Mouse (Mus musculus) liver, embryonic 15.5 days (tissue): ENCODE results near the gene Mrtfa. TPM values are rescaled to one million over a fixed set of nuclear protein-coding genes. Genes with fewer than 3 reads are reported as not detected.

Source experiments
- ATAC-seq: fragments of 200-750 bp; cut with Nextera tagmentation; 2 replicates; pipeline ENCODE4 v1.8.0; 2017; ENCODE audit warnings: moderate number of reproducible peaks, mild to moderate bottlenecking, moderate library complexity; ENCODE audit not compliant: insufficient read depth
- H3K27ac ChIP-seq: fragments of 300-500 bp; sonication (generic); replicated peaks from 2 replicates; pipeline ENCODE4 v1.5.1; 2015; ENCODE audit warnings: mild to moderate bottlenecking, inconsistent platforms
- H3K27me3 ChIP-seq: fragments of 300-500 bp; sonication (generic); 2 replicates; pipeline ENCODE4 v1.6.1; 2015; ENCODE audit warnings: mild to moderate bottlenecking, inconsistent platforms
- H3K36me3 ChIP-seq: fragments of 300-500 bp; sonication (generic); replicated peaks from 2 replicates; pipeline ENCODE4 v1.6.1; 2015; ENCODE audit warnings: moderate library complexity, mild to moderate bottlenecking, inconsistent platforms
- H3K4me1 ChIP-seq: fragments of 300-500 bp; sonication (generic); replicated peaks from 2 replicates; pipeline ENCODE4 v1.6.1; 2015; ENCODE audit warnings: inconsistent platforms
- H3K4me2 ChIP-seq: fragments of 300-500 bp; sonication (generic); 2 replicates; pipeline ENCODE4 v1.6.1; 2015; ENCODE audit warnings: moderate library complexity, mild to moderate bottlenecking, inconsistent platforms
- H3K4me3 ChIP-seq: fragments of 300-500 bp; sonication (generic); replicated peaks from 2 replicates; pipeline ENCODE4 v1.5.1; 2015; ENCODE audit warnings: mild to moderate bottlenecking, inconsistent platforms
- H3K9ac ChIP-seq: fragments of 300-500 bp; sonication (generic); 2 replicates; pipeline ENCODE4 v1.6.1; 2015; ENCODE audit warnings: moderate library complexity, mild to moderate bottlenecking, inconsistent platforms
- H3K9me3 ChIP-seq: fragments of 300-500 bp; sonication (generic); replicated peaks from 2 replicates; pipeline ENCODE4 v1.6.1; 2016; ENCODE audit warnings: inconsistent platforms
- WGBS: fragments of 180-500 bp; shearing (Covaris S2); methylation state at CpG from one replicate; pipeline ENCODE4 v1.1.7; 2015; ENCODE audit warnings: mixed read lengths; ENCODE audit not compliant: insufficient replicate concordance; 5-methylcytosine and 5-hydroxymethylcytosine counted together
- polyA plus RNA-seq: library from polyadenylated mRNA; unstranded; fragments of >200 nt; fragmentation: Nextera tagmentation; extraction: Ambion mirVana; gene quantifications from 2 replicates; pipeline ENCODE4 v1.2.1, GENCODE M21; 2015

Mrtfa gene
- polyA plus RNA-seq, 1 experiment from 2014 or later: 5.9 TPM

DNA sequence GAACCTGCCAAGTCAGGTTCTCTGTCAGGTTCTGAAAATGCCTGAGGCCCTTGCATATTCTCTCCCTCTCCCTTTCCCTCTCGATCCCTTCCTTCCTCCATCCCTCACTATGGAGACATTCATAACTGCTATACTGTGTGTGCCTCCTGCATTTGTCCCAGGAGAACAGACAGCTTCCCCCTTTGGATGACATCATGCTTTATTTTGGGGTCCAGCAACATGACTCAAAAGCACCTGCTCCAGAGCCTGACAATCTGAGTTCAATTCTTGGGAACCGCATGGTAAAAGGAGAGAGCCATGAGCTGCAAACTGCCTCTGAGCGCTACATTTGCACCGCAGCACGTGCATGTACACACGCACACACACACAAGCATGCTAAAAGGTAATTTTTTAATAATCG is 12.7 kb downstream of the Mrtfa start:
- WGBS: 77% methylated on average over 7 of the region's 7 CpGs
- H3K36me3 ChIP-seq: no peaks in the 10 kb centered on the region
- no peak overlapping the region for H3K4me3 ChIP-seq
- H3K9me3 ChIP-seq: no peaks in the 10 kb centered on the region
- no peaks in the 10 kb centered on the region for H3K27me3 ChIP-seq
- H3K9ac ChIP-seq: no peak overlapping the region
- ATAC-seq: no peak
- no peak overlapping the region for H3K4me2 ChIP-seq
- H3K4me1 ChIP-seq: peaks cover 8% of the 10 kb centered on the region; the same call in 1 of the 2 replicates
- no peak overlapping the region for H3K27ac ChIP-seq

DNA sequence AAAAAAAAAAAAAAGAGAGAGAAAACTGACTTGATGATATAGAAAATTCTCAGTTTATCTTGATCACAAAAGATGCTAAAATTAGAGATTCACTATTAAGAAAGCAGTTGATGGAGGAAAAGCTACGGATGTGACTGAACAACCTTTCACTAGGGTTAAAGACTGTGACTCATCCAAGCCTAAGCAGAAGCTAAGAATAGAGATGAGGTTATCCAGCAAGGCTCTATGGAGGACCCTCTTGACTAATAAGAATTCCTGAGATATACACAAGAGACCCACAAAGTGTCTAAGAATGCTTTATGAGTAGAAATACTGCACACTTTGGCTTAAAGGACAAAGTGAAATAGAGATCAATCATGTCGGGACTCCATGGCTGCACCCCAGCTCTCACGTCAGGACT is 14.9 kb downstream of the Mrtfa start:
- H3K4me1 ChIP-seq: peaks cover 6% of the 10 kb centered on the region; the same call in 1 of the 2 replicates
- no peak overlapping the region for H3K27ac ChIP-seq
- 79% methylated on average over 3 of the region's 3 CpGs for whole genome bisulfite sequencing

DNA sequence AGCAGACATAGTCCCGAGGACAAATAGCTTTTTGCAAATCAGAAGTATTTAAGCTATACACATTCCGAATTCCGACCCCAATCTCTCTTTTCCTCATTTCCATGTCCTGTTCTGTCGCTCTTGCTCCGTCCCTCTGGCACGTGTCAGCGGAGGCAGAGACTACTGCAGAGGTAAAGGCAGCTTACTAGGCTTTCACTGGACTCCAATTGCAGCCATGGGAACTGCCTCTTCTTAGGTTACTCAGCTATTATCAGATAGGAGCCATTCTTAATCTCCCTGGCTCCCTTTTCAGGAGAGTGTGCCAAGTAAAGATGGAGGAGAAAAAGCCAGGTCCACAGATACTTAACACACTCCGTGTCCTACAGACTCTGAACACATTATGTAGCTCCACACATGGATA is 18.3 kb downstream of the Mrtfa start:
- H3K9me3 ChIP-seq: no peaks in the 10 kb centered on the region
- WGBS: 70% methylated on average over 8 of the region's 8 CpGs
- H3K4me2 ChIP-seq: no peak overlapping the region
- no peaks in the 10 kb centered on the region for H3K36me3 ChIP-seq
- H3K9ac ChIP-seq: no peak overlapping the region
- no peak for ATAC-seq
- H3K27ac ChIP-seq: no peak overlapping the region
- H3K4me1 ChIP-seq: no peaks in the 10 kb centered on the region
- H3K27me3 ChIP-seq: no peaks in the 10 kb centered on the region
- no peak overlapping the region for H3K4me3 ChIP-seq

More for the DNA sequence above, 14.9 kb downstream of the Mrtfa start:
- Histone ChIP-seq H3K4me2 (no peak overlapping the region), H3K9me3 (no peaks in the 10 kb centered on the region), H3K9ac (no peak overlapping the region), H3K27me3 (no peaks in the 10 kb centered on the region), H3K4me3 (no peak overlapping the region), H3K36me3 (no peaks in the 10 kb centered on the region)
- ATAC-seq: no peak

DNA sequence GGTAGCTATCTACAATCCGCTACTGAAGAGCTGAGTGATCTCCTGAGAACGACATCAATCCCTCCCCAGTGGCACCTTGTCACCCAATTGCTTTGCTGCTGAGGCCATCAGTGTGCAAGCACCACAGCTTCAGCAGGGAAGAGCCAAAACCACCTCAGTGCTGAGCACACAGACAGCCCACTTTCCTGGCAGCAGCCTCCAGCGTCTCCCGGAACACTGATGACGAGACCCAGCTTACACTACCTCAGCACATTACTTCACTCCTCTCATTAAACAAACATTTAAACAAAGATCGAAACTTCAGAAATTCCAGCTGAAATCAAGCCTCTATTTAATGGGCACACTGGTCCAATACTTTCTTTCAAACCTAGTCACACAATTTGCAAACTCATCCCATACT is 21.8 kb downstream of the Mrtfa start:
- H3K27ac ChIP-seq: no peak overlapping the region
- H3K9me3 ChIP-seq: no peaks in the 10 kb centered on the region
- ATAC-seq: no peak
- no peaks in the 10 kb centered on the region for H3K36me3 ChIP-seq
- H3K4me3 ChIP-seq: no peak overlapping the region
- H3K9ac ChIP-seq: no peak overlapping the region
- 69% methylated on average over 6 of the region's 6 CpGs for WGBS
- no peak overlapping the region for H3K4me2 ChIP-seq
- no peaks in the 10 kb centered on the region for H3K4me1 ChIP-seq
- H3K27me3 ChIP-seq: no peaks in the 10 kb centered on the region

DNA sequence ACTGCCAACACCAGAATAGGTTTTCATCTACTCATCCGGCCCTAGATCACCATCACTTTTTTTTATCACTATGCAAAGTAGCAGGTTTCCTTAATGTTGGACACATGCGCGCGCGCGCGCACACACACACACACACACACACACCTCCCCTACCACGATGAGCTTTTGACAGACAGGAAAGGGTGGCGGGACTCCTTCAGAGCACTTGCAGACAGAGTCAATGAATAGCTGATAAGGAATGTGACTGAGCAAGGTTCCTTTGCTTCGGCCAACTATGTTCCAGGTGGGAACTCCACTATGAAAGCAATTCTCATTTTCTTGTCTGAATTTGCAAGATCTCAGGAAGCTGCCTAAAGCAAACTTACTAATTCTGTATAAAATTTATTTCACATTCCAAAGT is 22.7 kb downstream of the Mrtfa start:
- Histone ChIP-seq H3K36me3 (no peaks in the 10 kb centered on the region), H3K4me1 (no peaks in the 10 kb centered on the region), H3K9ac (no peak overlapping the region), H3K4me2 (no peak overlapping the region), H3K9me3 (no peaks in the 10 kb centered on the region), H3K27me3 (no peaks in the 10 kb centered on the region), H3K4me3 (no peak overlapping the region), H3K27ac (no peak overlapping the region)
- ATAC-seq: no peak
- 54% methylated on average over 10 of the region's 10 CpGs for WGBS

DNA sequence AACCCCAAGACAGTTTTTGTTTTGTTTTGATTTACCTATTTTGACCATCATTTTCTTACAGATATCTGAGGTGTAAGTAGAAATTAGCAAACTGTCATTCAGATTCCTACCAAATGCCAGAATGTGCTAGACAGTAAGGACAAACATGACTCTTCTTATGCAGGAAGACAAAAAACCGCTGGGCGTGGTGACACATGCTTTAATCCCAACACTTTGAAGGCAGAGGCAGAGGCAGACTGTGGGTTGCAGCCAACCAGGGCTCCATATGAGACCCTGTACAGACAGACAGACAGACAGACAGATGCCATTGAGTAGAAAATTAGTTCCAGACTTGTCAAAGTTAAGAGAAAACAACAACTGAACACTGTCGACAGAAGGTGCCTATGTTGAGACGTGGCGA is 24.3 kb downstream of the Mrtfa start:
- H3K27me3 ChIP-seq: no peaks in the 10 kb centered on the region
- no peaks in the 10 kb centered on the region for H3K4me1 ChIP-seq
- H3K36me3 ChIP-seq: no peaks in the 10 kb centered on the region
- 76% methylated on average over 5 of the region's 5 CpGs for WGBS
- H3K4me2 ChIP-seq: no peak overlapping the region
- H3K4me3 ChIP-seq: no peak overlapping the region
- no peak overlapping the region for H3K9ac ChIP-seq
- H3K27ac ChIP-seq: no peak overlapping the region
- no peak for ATAC-seq
- no peaks in the 10 kb centered on the region for H3K9me3 ChIP-seq

DNA sequence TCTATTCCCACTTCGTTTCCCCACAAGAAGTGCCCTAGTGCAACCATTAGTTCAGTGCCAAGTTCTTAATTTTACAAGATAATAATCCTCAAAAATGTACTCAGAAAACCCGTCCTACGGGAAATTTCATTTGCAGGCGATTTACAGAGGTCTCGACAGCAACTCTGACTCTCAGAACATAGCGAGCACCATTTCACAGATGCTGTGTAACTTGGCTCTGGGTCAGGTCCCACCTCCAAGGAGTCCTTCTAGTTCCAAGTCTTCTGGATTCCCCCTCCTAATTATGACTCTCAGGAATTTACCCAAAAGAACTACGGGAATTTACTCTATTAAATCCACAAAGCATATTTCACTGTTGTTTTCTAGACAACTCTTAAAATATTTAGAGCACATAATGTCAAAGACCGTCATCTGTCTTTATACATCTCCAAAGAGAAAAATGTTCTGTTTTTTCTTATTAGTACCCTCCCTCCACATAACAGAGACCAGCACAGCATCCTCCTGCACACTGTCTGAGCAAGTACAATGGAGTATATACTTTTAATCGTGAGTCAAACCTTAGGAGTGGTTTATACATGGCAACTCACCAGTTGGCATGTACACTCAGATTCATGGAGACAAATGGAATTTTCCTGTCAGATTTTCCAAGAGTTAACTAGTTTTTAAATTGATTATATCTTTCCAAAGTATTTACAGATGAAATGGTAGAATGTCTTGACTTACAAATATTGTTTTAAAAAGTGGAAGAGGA is 25.8 kb downstream of the Mrtfa start:
- Histone ChIP-seq H3K36me3 (no peaks in the 10 kb centered on the region), H3K4me1 (no peaks in the 10 kb centered on the region), H3K4me2 (no peak overlapping the region), H3K9me3 (no peaks in the 10 kb centered on the region), H3K4me3 (no peak overlapping the region), H3K27ac (no peak overlapping the region), H3K27me3 (no peaks in the 10 kb centered on the region), H3K9ac (no peak overlapping the region)
- WGBS: 74% methylated on average over 9 of the region's 9 CpGs
- no peak for ATAC-seq

DNA sequence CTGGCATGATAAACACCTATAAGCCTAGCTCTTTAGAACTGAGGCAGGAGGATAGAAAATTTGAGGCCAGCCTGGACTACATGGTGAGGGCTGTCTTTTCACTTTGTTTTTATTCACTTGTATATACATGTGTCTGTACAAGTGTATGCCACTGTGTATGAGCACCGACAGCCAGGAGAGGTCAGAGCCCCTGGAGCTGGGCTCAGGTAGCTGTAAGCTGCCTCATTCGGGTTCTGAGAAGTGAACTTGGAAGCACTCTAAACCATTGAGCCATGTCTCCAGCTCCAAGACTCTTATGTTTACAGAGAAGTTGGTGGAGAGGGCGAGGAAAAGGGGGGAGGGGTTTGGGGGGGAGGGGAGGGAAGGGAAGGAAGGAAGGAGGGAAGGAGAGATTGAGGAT is 29.0 kb downstream of the Mrtfa start:
- WGBS: 54% methylated on average over 3 of the region's 3 CpGs

DNA sequence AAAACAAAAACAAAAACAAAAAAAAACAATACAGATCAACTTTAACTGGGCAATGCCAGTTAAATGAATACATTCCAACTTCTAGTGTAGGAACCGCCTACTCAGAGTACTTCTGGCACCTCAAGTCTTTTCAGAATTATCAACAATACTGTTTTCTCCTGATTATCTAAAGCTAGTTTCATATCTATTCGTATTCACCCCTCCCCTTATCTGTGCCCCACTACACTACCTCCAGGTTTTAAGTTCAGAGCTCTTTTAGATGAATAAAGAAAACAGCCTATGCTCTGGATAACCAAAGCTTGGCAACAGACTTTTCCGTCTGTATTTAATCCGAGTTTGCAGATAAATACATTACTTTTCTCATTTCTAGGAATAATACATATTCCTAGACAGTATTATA is 29.9 kb downstream of the Mrtfa start:
- Histone ChIP-seq H3K36me3 (no peaks in the 10 kb centered on the region), H3K4me2 (no peak overlapping the region), H3K9ac (no peak overlapping the region), H3K4me3 (no peak overlapping the region), H3K27me3 (no peaks in the 10 kb centered on the region), H3K4me1 (0 out of 2 replicates have a peak, but pooled peaks cover 9% of the 10 kb centered on the region), H3K9me3 (no peaks in the 10 kb centered on the region), H3K27ac (no peak overlapping the region)
- ATAC-seq: no peak
- WGBS: 44% methylated on average over 4 of the region's 4 CpGs

More for the DNA sequence above, 29.0 kb downstream of the Mrtfa start:
- Histone ChIP-seq H3K9me3 (no peaks in the 10 kb centered on the region), H3K4me3 (no peak overlapping the region), H3K27me3 (no peaks in the 10 kb centered on the region), H3K36me3 (no peaks in the 10 kb centered on the region), H3K4me2 (no peak overlapping the region), H3K27ac (no peak overlapping the region), H3K9ac (no peak overlapping the region), H3K4me1 (0 out of 2 replicates have a peak, but pooled peaks cover 9% of the 10 kb centered on the region)
- ATAC-seq: no peak

DNA sequence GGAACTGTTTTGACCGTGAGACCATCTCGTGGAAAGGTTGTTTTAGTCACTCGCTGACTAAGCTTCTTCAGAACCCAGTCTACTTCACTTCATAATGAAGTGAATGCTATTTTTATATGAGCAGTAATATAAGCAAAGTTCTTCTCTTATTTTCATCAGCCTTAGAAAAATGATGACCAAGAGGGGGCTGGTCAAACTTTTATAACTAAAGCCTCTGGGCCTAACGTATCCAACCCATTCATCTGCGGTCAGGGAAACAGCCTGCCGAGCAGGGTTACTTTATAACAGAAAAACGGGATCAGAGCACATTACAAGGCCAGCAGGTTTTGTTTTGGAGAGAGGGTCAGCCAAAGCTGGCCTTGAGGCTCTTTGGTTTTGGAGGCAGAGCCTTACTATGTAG is 31.3 kb downstream of the Mrtfa start:
- Histone ChIP-seq H3K27me3 (no peaks in the 10 kb centered on the region), H3K4me1 (peaks cover 19% of the 10 kb centered on the region; the same call in 1 of the 2 replicates), H3K4me2 (no peak overlapping the region), H3K9ac (no peak overlapping the region), H3K4me3 (no peak overlapping the region), H3K36me3 (no peaks in the 10 kb centered on the region), H3K27ac (no peak overlapping the region), H3K9me3 (no peaks in the 10 kb centered on the region)
- ATAC-seq: no peak
- 83% methylated on average over 7 of the region's 7 CpGs for WGBS

DNA sequence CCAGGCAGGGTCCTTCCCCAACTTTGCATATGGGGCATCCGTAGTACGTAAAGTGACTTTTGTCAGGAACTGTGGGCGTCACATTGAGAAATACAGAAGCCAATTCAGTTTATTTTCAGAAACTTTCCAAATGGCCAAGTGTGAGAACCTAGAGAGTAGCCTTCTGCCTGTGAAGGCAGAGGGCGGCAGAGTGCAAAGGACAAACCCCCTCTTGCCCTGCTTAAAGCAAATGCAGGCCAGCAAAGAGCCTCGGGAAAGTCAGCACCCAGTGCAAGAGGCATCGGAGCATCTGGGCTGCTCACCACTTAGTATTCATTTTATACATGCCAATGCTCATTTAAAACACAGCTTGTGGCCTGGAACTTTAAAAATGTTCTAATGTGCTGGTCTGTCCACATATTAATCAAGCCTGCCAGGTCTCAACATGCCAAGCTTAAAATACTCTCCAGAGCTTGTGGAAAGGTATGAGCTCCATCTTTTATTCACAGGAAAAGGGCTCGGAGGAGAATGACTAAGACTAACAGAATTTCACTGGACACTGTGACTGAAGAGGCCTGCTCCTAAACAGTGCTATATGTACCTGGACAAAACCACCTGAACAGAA is 31.9 kb downstream of the Mrtfa start:
- no peaks in the 10 kb centered on the region for H3K9me3 ChIP-seq
- ATAC-seq: no peak
- H3K9ac ChIP-seq: no peak overlapping the region
- 68% methylated on average over 7 of the region's 7 CpGs for WGBS
- H3K4me1 ChIP-seq: peaks cover 19% of the 10 kb centered on the region; the same call in 1 of the 2 replicates
- no peak overlapping the region for H3K4me3 ChIP-seq
- H3K27ac ChIP-seq: no peak overlapping the region
- H3K27me3 ChIP-seq: no peaks in the 10 kb centered on the region
- no peak overlapping the region for H3K4me2 ChIP-seq
- H3K36me3 ChIP-seq: no peaks in the 10 kb centered on the region
